Mouse (Mus musculus) neural tube, embryonic 11.5 days (tissue): ENCODE measurements around the gene Icam4. TPM values are rescaled to one million over a fixed set of nuclear protein-coding genes. Genes with fewer than 3 reads are reported as not detected.

Source experiments
- ATAC-seq: fragments of 200-750 bp; cut with Nextera tagmentation; 2 replicates; pipeline ENCODE4 v1.8.0; 2017; ENCODE audit warnings: moderate number of reproducible peaks, mild to moderate bottlenecking, moderate TSS enrichment, moderate library complexity; ENCODE audit not compliant: insufficient read depth, low FRiP score, low TSS enrichment
- DNase-seq: peaks from one replicate; pipeline ENCODE4 v3.0.0-alpha.2; 2015; ENCODE audit warnings: low spot score
- H3K27ac ChIP-seq: fragments of 300-500 bp; sonication (generic); 2 replicates; pipeline ENCODE4 v1.5.1; 2014; ENCODE audit warnings: low read depth, mild to moderate bottlenecking, low read length
- H3K27me3 ChIP-seq: fragments of 300-500 bp; sonication (generic); 2 replicates; pipeline ENCODE4 v1.6.1; 2014; ENCODE audit warnings: mild to moderate bottlenecking, low read length, mixed read lengths; ENCODE audit not compliant: control insufficient read depth, insufficient read depth
- H3K36me3 ChIP-seq: fragments of 300-500 bp; sonication (generic); 2 replicates; pipeline ENCODE4 v1.6.1; 2014; ENCODE audit warnings: mild to moderate bottlenecking, low read length, moderate library complexity, mixed read lengths; ENCODE audit not compliant: control insufficient read depth, insufficient read depth
- H3K4me1 ChIP-seq: fragments of 300-500 bp; sonication (generic); 2 replicates; pipeline ENCODE4 v1.6.1; 2014; ENCODE audit warnings: low read length, mixed read lengths; ENCODE audit not compliant: control insufficient read depth, insufficient read depth
- H3K4me2 ChIP-seq: fragments of 300-500 bp; sonication (generic); 2 replicates; pipeline ENCODE4 v1.6.1; 2014; ENCODE audit warnings: low read depth, mild to moderate bottlenecking, moderate library complexity
- H3K4me3 ChIP-seq: fragments of 300-500 bp; sonication (generic); 2 replicates; pipeline ENCODE4 v1.5.1; 2014; ENCODE audit warnings: low read depth, low read length
- H3K9ac ChIP-seq: fragments of 300-500 bp; sonication (generic); 2 replicates; pipeline ENCODE4 v1.6.1; 2014; ENCODE audit warnings: mild to moderate bottlenecking, low read length
- H3K9me3 ChIP-seq: fragments of 300-500 bp; sonication (generic); 2 replicates; pipeline ENCODE4 v1.6.1; 2016; ENCODE audit warnings: low read length; ENCODE audit not compliant: control insufficient read depth
- WGBS: fragments of 180-500 bp; shearing (Covaris S2); extraction: QIAGEN DNeasy Blood & Tissue Kit; methylation state at CpG from one replicate; pipeline ENCODE4 v1.1.7; 2014; 5-methylcytosine and 5-hydroxymethylcytosine counted together
- polyA plus RNA-seq: library from polyadenylated mRNA; unstranded; fragments of >200 nt; fragmentation: Nextera tagmentation; extraction: Ambion mirVana; gene quantifications from 2 replicates; pipeline ENCODE4 v1.2.1, GENCODE M21; 2014

Icam4 gene
- polyA plus RNA-seq, 1 experiment from 2014 or later = 5.8 TPM

GRCm38 (mm10) chr9:21045235-21045634 lies 16.1 kb downstream of the Icam4 start:
- Histone ChIP-seq H3K27me3 (0 out of 2 replicates have a peak, but pooled peaks cover 1% of the 10 kb centered on the region), H3K4me3 (no peak overlapping the region), H3K4me1 (no peaks in the 10 kb centered on the region), H3K27ac (no peak overlapping the region), H3K4me2 (no peak overlapping the region), H3K9ac (no peak overlapping the region), H3K9me3 (no peaks in the 10 kb centered on the region), H3K36me3 (no peaks in the 10 kb centered on the region)
- WGBS = 86% methylated on average over 3 of the region's 3 CpGs
- no peak for DNase-seq
- ATAC-seq = no peak

DNA sequence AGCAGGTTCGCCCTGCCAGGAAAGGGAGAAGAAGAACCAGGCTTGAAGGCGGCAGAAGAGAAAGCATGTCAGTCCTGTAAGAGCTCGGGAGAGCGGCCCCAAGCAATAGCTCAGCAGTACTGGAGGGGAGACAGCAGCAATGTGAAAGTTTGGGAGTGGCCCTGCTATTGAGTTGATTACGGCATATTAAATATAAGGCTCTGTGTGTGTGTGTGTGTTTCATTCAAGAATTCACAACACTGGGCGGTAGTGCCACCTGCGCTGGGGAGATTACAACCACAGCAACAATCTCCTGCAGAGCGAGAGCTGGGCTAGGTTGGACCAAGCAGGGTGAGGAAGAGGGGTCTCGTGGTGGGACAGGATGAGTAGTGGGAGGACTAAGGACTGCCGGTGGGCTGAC lies 22.4 kb downstream of the Icam4 start:
- H3K36me3 ChIP-seq = no peaks in the 10 kb centered on the region
- H3K4me3 ChIP-seq = no peak overlapping the region
- H3K27me3 ChIP-seq = no peaks in the 10 kb centered on the region
- no peaks in the 10 kb centered on the region for H3K4me1 ChIP-seq
- ATAC-seq (no peak), DNase-seq (no peak)
- no peak overlapping the region for H3K4me2 ChIP-seq
- H3K27ac ChIP-seq = no peak overlapping the region
- 75% methylated on average over 10 of the region's 10 CpGs for WGBS
- H3K9me3 ChIP-seq = no peaks in the 10 kb centered on the region
- H3K9ac ChIP-seq = no peak overlapping the region

DNA sequence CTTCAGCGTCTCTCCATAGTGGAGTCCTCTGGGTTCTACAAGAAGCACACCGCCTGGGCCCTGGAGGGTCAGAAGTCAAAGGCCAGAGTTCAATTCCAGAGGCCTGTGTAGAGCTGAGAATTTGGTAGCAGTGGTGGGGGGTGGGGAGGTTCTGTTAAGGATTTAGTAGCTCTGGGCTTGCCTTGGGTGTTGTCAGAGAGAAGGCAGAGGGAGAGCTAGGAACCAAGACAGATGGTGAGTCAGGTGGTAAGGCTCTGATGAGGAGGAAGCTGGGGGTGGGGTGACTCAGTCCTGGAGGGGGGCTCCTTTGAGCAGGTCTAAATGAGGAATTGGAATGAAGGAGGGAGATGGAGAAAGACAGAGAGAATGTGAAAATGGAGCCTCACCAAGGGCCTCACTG lies 33.8 kb downstream of the Icam4 start:
- H3K4me2 ChIP-seq = no peak overlapping the region
- H3K27ac ChIP-seq = no peak overlapping the region
- H3K36me3 ChIP-seq = no peaks in the 10 kb centered on the region
- no peak for ATAC-seq
- H3K9me3 ChIP-seq = no peaks in the 10 kb centered on the region
- no peak overlapping the region for H3K9ac ChIP-seq
- no peak for DNase-seq
- no peaks in the 10 kb centered on the region for H3K27me3 ChIP-seq
- no peak overlapping the region for H3K4me3 ChIP-seq
- WGBS = 82% methylated on average over 2 of the region's 2 CpGs
- no peaks in the 10 kb centered on the region for H3K4me1 ChIP-seq

GRCm38 (mm10) chr9:21067006-21067684 lies 38.0 kb downstream of the Icam4 start, which contains the start of gene Zglp1:
Gene Zglp1, minus strand, starts transcription at chr9:21067093.
- Histone ChIP-seq H3K9ac (no peak within 1 kb of the TSS), H3K9me3 (no peaks in the 10 kb centered on the region), H3K27me3 (no peaks in the 10 kb centered on the region), H3K27ac (no peak within 1 kb of the TSS), H3K36me3 (no peaks in the 10 kb centered on the region), H3K4me2 (no peak within 1 kb of the TSS), H3K4me3 (no peak within 1 kb of the TSS), H3K4me1 (no peaks in the 10 kb centered on the region)
- DNase-seq (no peak), ATAC-seq (no peak)
- WGBS = 87% methylated on average over 27 of the region's 27 CpGs

- ATAC-seq (no peak), DNase-seq (no peak)
- H3K4me3 ChIP-seq = peak overlapping the region; percentile 88
- H3K27ac ChIP-seq = no peak overlapping the region
- no peaks in the 10 kb centered on the region for H3K9me3 ChIP-seq
- H3K4me2 ChIP-seq = peak overlapping the region; percentile 85
- peak overlapping the region; percentile 91 for H3K9ac ChIP-seq
- WGBS = 21% methylated on average over 4 of the region's 4 CpGs
- H3K27me3 ChIP-seq = no peaks in the 10 kb centered on the region
- H3K36me3 ChIP-seq = peaks cover 18% of the 10 kb centered on the region
- peaks cover 4% of the 10 kb centered on the region; the same call in 1 of the 2 replicates for H3K4me1 ChIP-seq
Observed at GRCm38 (mm10) chr9:21072641-21073040, 43.5 kb downstream of the Icam4 start.

- Histone ChIP-seq H3K4me1 (peaks cover 4% of the 10 kb centered on the region; the same call in 1 of the 2 replicates), H3K4me2 (peak within 1 kb of the TSS; percentile 85), H3K9ac (peak within 1 kb of the TSS; percentile 91), H3K27me3 (no peaks in the 10 kb centered on the region), H3K4me3 (peak within 1 kb of the TSS; percentile 88), H3K36me3 (peaks cover 19% of the 10 kb centered on the region), H3K27ac (peak within 1 kb of the TSS; percentile 44; the same call in 1 of the 2 replicates), H3K9me3 (no peaks in the 10 kb centered on the region)
- 3% methylated on average over 53 of the region's 58 CpGs for WGBS
- peak; percentile 93 for ATAC-seq
- peak; percentile 89 for DNase-seq
Observed at GRCm38 (mm10) chr9:21073044-21073840, 44.1 kb downstream of the Icam4 start, which contains the start of the genes Gm49373 and Fdx1l. Gene Gm49373, minus strand, starts transcription at chr9:21073096. Gene Fdx1l, minus strand, starts transcription at chr9:21073614.

DNA sequence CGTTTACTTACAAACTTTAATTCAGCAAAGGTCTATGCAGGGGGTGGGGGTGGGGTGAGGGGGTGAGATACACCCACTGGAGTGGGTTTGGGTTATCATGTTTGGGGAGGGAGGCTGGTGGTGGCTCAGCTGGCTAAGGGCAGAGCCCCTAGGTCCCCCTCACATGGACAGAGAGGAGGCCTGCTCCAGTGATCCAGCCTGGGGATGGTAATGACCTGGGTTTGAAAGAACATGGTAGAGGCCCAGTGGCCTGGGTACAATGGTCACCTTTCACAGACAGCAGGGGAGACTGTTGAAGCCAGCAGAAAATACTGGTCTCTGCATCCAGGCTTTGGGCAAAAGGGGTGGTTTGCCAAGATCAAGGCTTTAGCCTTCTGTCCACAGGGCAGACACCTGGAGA lies 45.0 kb downstream of the Icam4 start:
- no peak for DNase-seq
- no peak for ATAC-seq
- H3K36me3 ChIP-seq = peaks cover 27% of the 10 kb centered on the region
- H3K4me3 ChIP-seq = no peak overlapping the region
- H3K4me2 ChIP-seq = no peak overlapping the region
- no peaks in the 10 kb centered on the region for H3K9me3 ChIP-seq
- no peak overlapping the region for H3K9ac ChIP-seq
- H3K27me3 ChIP-seq = no peaks in the 10 kb centered on the region
- no peak overlapping the region for H3K27ac ChIP-seq
- H3K4me1 ChIP-seq = peaks cover 4% of the 10 kb centered on the region; the same call in 1 of the 2 replicates
- 76% methylated on average over 1 of the region's 1 CpGs for WGBS

DNA sequence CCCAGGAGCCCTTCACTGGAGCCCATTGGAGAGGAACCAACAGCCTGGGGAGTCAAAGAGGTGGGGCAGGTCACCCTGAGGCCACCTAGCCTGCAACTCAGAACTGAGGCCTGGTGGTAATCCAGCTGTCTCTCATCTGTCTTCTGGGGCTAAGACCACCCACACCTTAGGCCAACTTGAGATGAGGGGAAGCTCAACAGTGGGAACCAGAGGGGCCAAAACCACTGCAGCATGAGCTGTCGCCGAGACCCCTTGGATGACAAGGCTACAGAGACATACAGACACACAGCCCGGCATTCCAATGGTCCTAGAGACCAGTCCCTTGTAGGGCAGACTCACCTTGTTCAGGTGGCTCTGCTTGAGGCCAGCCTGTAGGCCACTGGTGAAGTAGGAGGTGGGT lies 46.5 kb downstream of the Icam4 start:
- H3K9ac ChIP-seq = no peak overlapping the region
- H3K4me3 ChIP-seq = no peak overlapping the region
- 93% methylated on average over 3 of the region's 3 CpGs for WGBS
- H3K9me3 ChIP-seq = no peaks in the 10 kb centered on the region
- H3K27me3 ChIP-seq = no peaks in the 10 kb centered on the region
- H3K4me1 ChIP-seq = peaks cover 4% of the 10 kb centered on the region; the same call in 1 of the 2 replicates
- H3K36me3 ChIP-seq = peaks cover 36% of the 10 kb centered on the region
- H3K27ac ChIP-seq = no peak overlapping the region
- no peak overlapping the region for H3K4me2 ChIP-seq
- DNase-seq (no peak), ATAC-seq (no peak)
